ENCODE assay signal across 22 mouse cellular contexts in genomic region chr6:59363282-59363681, GRCm38 (mm10).
DNase-seq lines count a peak whose midpoint lies in the region; ATAC-seq lines count a peak whose summit lies in the region.
"Had no signal": no experiment of that assay in that cellular context is flagged by ENCODE, and none has a peak within 500 bp of the region (broad histone marks: within the 10 kb centered on the region; RNA-seq: fewer than 3 reads in every experiment).

No protein-coding gene starts in this region.

- H3K4me1 ChIP-seq in kidney, embryonic 16.5 days (ENCODE audit: insufficient read depth, low read length) = no peaks in the 10 kb centered on the region
- H3K4me1 ChIP-seq in forebrain, embryonic 14.5 days (ENCODE audit: control insufficient read depth, insufficient read depth, low read length) = no peaks in the 10 kb centered on the region
- H3K4me1 ChIP-seq: forebrain, embryonic 10.5 days; forebrain, embryonic 13.5 days; heart, embryonic 10.5 days; intestine, embryonic 15.5 days had no signal

- no peak for DNase-seq in kidney, postnatal 10 days
- peak; percentile 14 for DNase-seq in CD4-positive, CD25-positive, alpha-beta regulatory T cell, adult 2 months (ENCODE audit: low read depth, low spot score)
- DNase-seq in forebrain, embryonic 14.5 days (ENCODE audit: low spot score) = no peak
- DNase-seq in heart, adult 8-10 months (ENCODE audit: low spot score) = no peak
- DNase-seq: adrenal gland, adult 8-10 months; adrenal gland, postnatal 25 days; cerebellum, adult 18-20 months; cerebellum, adult 9-10 months; cerebellum, postnatal 14 days; gastrocnemius, postnatal 25 days; heart, adult 18-20 months; heart, postnatal 14 days; heart, postnatal 4 days had no signal

- H3K36me3 ChIP-seq in kidney, embryonic 16.5 days (ENCODE audit: insufficient read depth, low read length) = no peaks in the 10 kb centered on the region
- no peaks in the 10 kb centered on the region for H3K36me3 ChIP-seq in forebrain, embryonic 14.5 days (ENCODE audit: control insufficient read depth, insufficient read depth, low read length)
- H3K36me3 ChIP-seq: forebrain, embryonic 10.5 days; heart, embryonic 10.5 days; heart, embryonic 13.5 days; intestine, embryonic 15.5 days had no signal

- no peak for ATAC-seq in kidney, embryonic 16.5 days (ENCODE audit: low FRiP score, low TSS enrichment)
- peak; percentile 49 for ATAC-seq in activated CD4-positive, CD25-positive, alpha-beta regulatory T cell, adult 4 months
- ATAC-seq in forebrain, embryonic 14.5 days = no peak
- ATAC-seq: forebrain, embryonic 13.5 days; hindbrain, postnatal 0 days; intestine, embryonic 15.5 days had no signal

- no peaks in the 10 kb centered on the region for H3K9me3 ChIP-seq in kidney, embryonic 16.5 days (ENCODE audit: low read length)
- H3K9me3 ChIP-seq in forebrain, embryonic 14.5 days (replicated peaks; ENCODE audit: control insufficient read depth, low read length) = no peaks in the 10 kb centered on the region
- H3K9me3 ChIP-seq: forebrain, embryonic 10.5 days; forebrain, embryonic 13.5 days; heart, embryonic 10.5 days; heart, embryonic 13.5 days; intestine, embryonic 15.5 days had no signal

- WGBS in kidney, embryonic 16.5 days = 85% methylated on average over 2 of the region's 2 CpGs
- 91% methylated on average over 2 of the region's 2 CpGs for whole genome bisulfite sequencing in forebrain, embryonic 14.5 days

- H3K27me3 ChIP-seq in kidney, embryonic 16.5 days (ENCODE audit: insufficient read depth, low read length) = no peaks in the 10 kb centered on the region
- H3K27me3 ChIP-seq in forebrain, embryonic 14.5 days (replicated peaks; ENCODE audit: control insufficient read depth, insufficient read depth, low read length) = no peaks in the 10 kb centered on the region
- H3K27me3 ChIP-seq: forebrain, embryonic 13.5 days; heart, embryonic 13.5 days; intestine, embryonic 15.5 days had no signal

- no peak overlapping the region for H3K4me2 ChIP-seq in kidney, embryonic 16.5 days (replicated peaks; ENCODE audit: low read depth, low read length)
- no peak overlapping the region for H3K4me2 ChIP-seq in forebrain, embryonic 14.5 days (ENCODE audit: low read length)
- H3K4me2 ChIP-seq: forebrain, embryonic 13.5 days; heart, embryonic 13.5 days; hindbrain, embryonic 14.5 days; intestine, embryonic 15.5 days had no signal

- H3K9ac ChIP-seq in kidney, embryonic 16.5 days (replicated peaks; ENCODE audit: low read length) = no peak overlapping the region
- no peak overlapping the region for H3K9ac ChIP-seq in forebrain, embryonic 14.5 days (ENCODE audit: low read length)
- H3K9ac ChIP-seq: forebrain, embryonic 13.5 days; heart, embryonic 13.5 days; hindbrain, embryonic 14.5 days; intestine, embryonic 15.5 days had no signal

- no peak overlapping the region for H3K4me3 ChIP-seq in kidney, embryonic 16.5 days (ENCODE audit: low read length)
- H3K4me3 ChIP-seq in forebrain, embryonic 14.5 days (ENCODE audit: low read depth, low read length) = no peak overlapping the region
- H3K4me3 ChIP-seq: forebrain, embryonic 10.5 days; forebrain, embryonic 13.5 days; heart, embryonic 10.5 days; heart, embryonic 13.5 days; intestine, embryonic 15.5 days had no signal

- H3K27ac ChIP-seq in kidney, embryonic 16.5 days (ENCODE audit: low read length) = peak overlapping the region; percentile 50; the same call in 1 of the 2 replicates
- H3K27ac ChIP-seq in forebrain, embryonic 14.5 days (ENCODE audit: low read depth, low read length) = no peak overlapping the region
- H3K27ac ChIP-seq: forebrain, embryonic 10.5 days; forebrain, embryonic 13.5 days; heart, embryonic 10.5 days; heart, embryonic 13.5 days; hindbrain, embryonic 14.5 days; hindbrain, postnatal 0 days; intestine, embryonic 15.5 days had no signal
